Mouse (Mus musculus): ENCODE results near the gene Atxn1l. TPM values are rescaled to one million over a fixed set of nuclear protein-coding genes. Genes with fewer than 3 reads are reported as not detected.

Gene Atxn1l
- total and polyA plus RNA-seq, 3 experiments = 4.6 to 15.2 (median 7.6) TPM

GRCm38 (mm10) chr8:109773154-109773553 is 35.6 kb upstream of the Atxn1l start:
- in situ Hi-C loops (cut with MboI; ENCODE audit: low pct_ligation_motif_present, low pct_unique_long_range_greater_than_20kb, low sequenced_read_pairs) = no loop called here
- TF ChIP-seq GABPA (IDR thresholded peaks at IDR 0.05; ENCODE audit: insufficient replicate concordance, low read depth, low read length) (no peak), JUND (conservative IDR thresholded peaks at IDR 0.05; ENCODE audit: low read depth, low read length) (peak; percentile 79), UBTF (IDR thresholded peaks at IDR 0.05; ENCODE audit: low read depth, low read length) (no peak), RCOR1 (conservative IDR thresholded peaks at IDR 0.05; ENCODE audit: low read depth, low read length) (0 out of 2 replicates have a peak, but pooled peaks have one; percentile 28), ETS1 (conservative IDR thresholded peaks at IDR 0.05; ENCODE audit: low read depth, low read length) (peak; percentile 77), HCFC1 (IDR thresholded peaks at IDR 0.05; ENCODE audit: low read depth, low read length) (no peak; the same call in 1 of the 2 replicates), TCF12 (IDR thresholded peaks at IDR 0.05; ENCODE audit: low read depth, low read length) (0 out of 2 replicates have a peak, but pooled peaks have one; percentile 33), EP300 (IDR thresholded peaks at IDR 0.05; ENCODE audit: low read length) (peak; percentile 74), IRF4 (IDR thresholded peaks at IDR 0.05; ENCODE audit: low read depth, low read length) (peak; percentile 92), BHLHE40 (IDR thresholded peaks at IDR 0.05; ENCODE audit: low read depth, low read length) (peak; percentile 74), JUN (IDR thresholded peaks at IDR 0.05; ENCODE audit: insufficient read depth, low read depth, low read length) (peak; percentile 65), ELF1 (IDR thresholded peaks at IDR 0.05; ENCODE audit: low read depth, low read length) (peak; percentile 61), MEF2A (IDR thresholded peaks at IDR 0.05; ENCODE audit: borderline replicate concordance, low read depth, low read length) (peak; percentile 92)
- peak; percentile 68 for DNase-seq (ENCODE audit: extremely low read depth)
- Histone ChIP-seq H3K27me3 (replicated peaks) (peaks cover 4% of the 10 kb centered on the region), H3K79me2 (replicated peaks; ENCODE audit: control insufficient read depth, extremely low read depth, insufficient read depth, poor library complexity, severe bottlenecking) (no peaks in the 10 kb centered on the region), H3K27ac (ENCODE audit: insufficient read depth, low read depth) (no peak overlapping the region), H3K9ac (ENCODE audit: insufficient read depth, low read depth) (0 out of 2 replicates have a peak overlapping the region, but pooled peaks have one; percentile 1), H3K4me1 (ENCODE audit: control insufficient read depth in 1 of 2, insufficient read depth in 2 of 2) (peaks cover 5 to 17% of the 10 kb centered on the region in 2 experiments), H3K4me2 (ENCODE audit: insufficient read depth, low read depth, poor library complexity, severe bottlenecking) (peak overlapping the region; percentile 64), H3K9me3 (replicated peaks; ENCODE audit: low read length) (no peaks in the 10 kb centered on the region), H3K4me3 (replicated peaks in 1 of 3; ENCODE audit: low read depth in 2 of 3, low read length in 2 of 3, poor library complexity in 1 of 3) (no peak overlapping the region), H3K36me3 (replicated peaks in 1 of 2; ENCODE audit: control insufficient read depth in 1 of 2, insufficient read depth in 1 of 2, low read length in 1 of 2) (no peaks in the 10 kb centered on the region)
- dilution Hi-C loops (cut with MboI; ENCODE audit: extremely low pct_ligation_motif_present, extremely low pct_unique_long_range_greater_than_20kb, low sequenced_read_pairs) = no loop called here

DNA sequence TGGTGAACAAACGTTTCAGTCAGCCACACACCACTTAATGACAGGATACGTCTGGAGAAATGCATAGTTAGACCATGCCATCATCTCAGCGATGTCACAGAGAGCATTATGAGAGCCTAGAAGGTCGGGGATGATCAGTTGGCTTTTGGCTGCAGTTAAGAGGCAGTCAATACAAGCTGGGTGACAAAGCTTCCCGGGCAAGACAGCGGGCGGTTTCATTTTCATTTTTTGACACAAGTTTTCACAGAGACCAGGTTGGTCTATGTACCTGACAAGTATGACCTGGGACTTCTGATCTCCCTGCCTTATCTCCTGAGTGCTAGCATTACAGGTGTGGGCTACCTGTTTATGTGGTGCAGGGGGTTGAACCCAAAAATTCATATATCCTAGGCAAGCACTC is 28.5 kb upstream of the Atxn1l start:
- Histone ChIP-seq H3K4me1 (ENCODE audit: control insufficient read depth in 1 of 2, insufficient read depth in 2 of 2) (no peaks in the 10 kb centered on the region; a peak in 1 of 4 replicates), H3K9me3 (replicated peaks; ENCODE audit: low read length) (peaks cover 16% of the 10 kb centered on the region), H3K79me2 (replicated peaks; ENCODE audit: control insufficient read depth, extremely low read depth, insufficient read depth, poor library complexity, severe bottlenecking) (no peaks in the 10 kb centered on the region), H3K36me3 (replicated peaks in 1 of 2; ENCODE audit: control insufficient read depth in 1 of 2, insufficient read depth in 1 of 2, low read length in 1 of 2) (no peaks in the 10 kb centered on the region), H3K27ac (ENCODE audit: insufficient read depth, low read depth) (no peak overlapping the region), H3K4me2 (ENCODE audit: insufficient read depth, low read depth, poor library complexity, severe bottlenecking) (peak overlapping the region; percentile 42), H3K9ac (ENCODE audit: insufficient read depth, low read depth) (0 out of 2 replicates have a peak overlapping the region, but pooled peaks have one; percentile 39), H3K4me3 (replicated peaks in 1 of 3; ENCODE audit: low read depth in 2 of 3, low read length in 2 of 3, poor library complexity in 1 of 3) (peak overlapping the region in 2 of 3 experiments; percentile 7 to 10), H3K27me3 (replicated peaks) (no peaks in the 10 kb centered on the region)
- no peak for DNase-seq (ENCODE audit: extremely low read depth)
- dilution Hi-C loops (cut with MboI; ENCODE audit: extremely low pct_ligation_motif_present, extremely low pct_unique_long_range_greater_than_20kb, low sequenced_read_pairs) (no loop called here), in situ Hi-C loops (cut with MboI; ENCODE audit: low pct_ligation_motif_present, low pct_unique_long_range_greater_than_20kb, low sequenced_read_pairs) (no loop called here)
- TF ChIP-seq POLR2A (IDR thresholded peaks at IDR 0.05; ENCODE audit: low read depth, low read length) = no peak
- no peak for TF ChIP-seq UBTF (IDR thresholded peaks at IDR 0.05; ENCODE audit: low read depth, low read length)
- no peak for TF ChIP-seq CTCF (conservative IDR thresholded peaks at IDR 0.05 in 1 of 2, IDR thresholded peaks at IDR 0.05 in 1 of 2; ENCODE audit: low read depth in 2 of 2, low read length in 2 of 2)
- no peak for TF ChIP-seq MAX (IDR thresholded peaks at IDR 0.05; ENCODE audit: low read length)
- no peak for TF ChIP-seq MXI1 (IDR thresholded peaks at IDR 0.05; ENCODE audit: low read depth, low read length)
- no peak for TF ChIP-seq TBP (conservative IDR thresholded peaks at IDR 0.05; ENCODE audit: low read depth, low read length)
- no peak for TF ChIP-seq ETS1 (conservative IDR thresholded peaks at IDR 0.05; ENCODE audit: low read depth, low read length)
- TF ChIP-seq ZC3H11A (IDR thresholded peaks at IDR 0.05; ENCODE audit: low read depth, low read length) = no peak
- TF ChIP-seq ZNF384 (IDR thresholded peaks at IDR 0.05; ENCODE audit: low read depth, low read length) = no peak
- TF ChIP-seq MAZ (IDR thresholded peaks at IDR 0.05; ENCODE audit: low read depth, low read length) = no peak
